Mouse (Mus musculus) heart, adult 2 months (tissue): ENCODE results near the gene Trio. TPM values are rescaled to one million over a fixed set of nuclear protein-coding genes. Genes with fewer than 3 reads are reported as not detected.

Experiments used
- DNase-seq, 2 experiments: peaks; one replicate each; pipeline ENCODE4 v3.0.0; 2021
- H3K27ac ChIP-seq: fragments of 200-600 bp; 2 replicates; pipeline ENCODE4 v1.8.1; 2022
- H3K27me3 ChIP-seq: fragments of 200-500 bp; 2 replicates; pipeline ENCODE4 v1.6.1; 2012; ENCODE audit warnings: mild to moderate bottlenecking, low read length, inconsistent platforms, mixed read lengths; ENCODE audit not compliant: control insufficient read depth, insufficient read depth
- H3K36me3 ChIP-seq: fragments of 200-500 bp; 2 replicates; pipeline ENCODE4 v1.6.1; 2012; ENCODE audit warnings: low read length, inconsistent platforms; ENCODE audit not compliant: control insufficient read depth, insufficient read depth
- H3K4me1 ChIP-seq: fragments of 200-500 bp; 2 replicates; pipeline ENCODE4 v1.6.1; 2011; ENCODE audit warnings: low read length; ENCODE audit not compliant: control insufficient read depth, insufficient read depth
- H3K4me3 ChIP-seq: fragments of 200-600 bp; 2 replicates; pipeline ENCODE4 v1.8.1; 2022
- H3K79me2 ChIP-seq: fragments of 200-500 bp; replicated peaks from 2 replicates; pipeline ENCODE4 v1.6.1; 2012; ENCODE audit warnings: mild to moderate bottlenecking, inconsistent platforms, low read length, moderate library complexity, mixed read lengths; ENCODE audit not compliant: control insufficient read depth, insufficient read depth
- H3K9ac ChIP-seq: fragments of 200-500 bp; 2 replicates; pipeline ENCODE4 v1.6.1; 2012; ENCODE audit warnings: low read depth, mild to moderate bottlenecking, control low read depth, inconsistent platforms, low read length, mixed read lengths
- CTCF ChIP-seq: fragments of 200-600 bp; IDR thresholded peaks from 2 replicates; pipeline ENCODE4 v1.8.1; 2022; ENCODE audit warnings: antibody characterized with exemption, mild to moderate bottlenecking, moderate library complexity
- EP300 ChIP-seq: fragments of 200-500 bp; IDR thresholded peaks from 2 replicates; pipeline ENCODE4 v1.6.1; 2011; ENCODE audit warnings: low read depth, low read length, control low read depth; ENCODE audit not compliant: insufficient read depth
- POLR2A ChIP-seq: fragments of 200-500 bp; IDR thresholded peaks from 2 replicates; pipeline ENCODE4 v1.6.1; 2011; ENCODE audit warnings: mild to moderate bottlenecking, low read depth, low read length, control low read depth; ENCODE audit not compliant: insufficient read depth
- WGBS: fragments of 180-500 bp; shearing (Covaris S2); methylation state at CpG from one replicate; pipeline ENCODE4 v1.1.7; 2018; 5-methylcytosine and 5-hydroxymethylcytosine counted together
- intact Hi-C: fragments of 180-260 bp; cut with DNase I; formaldehyde crosslinking; loops from one replicate; pipeline ENCODE4 v1.15.1; 2025
- polyA plus RNA-seq: library from polyadenylated mRNA; depleted of rRNA; stranded (reverse); fragments of >200 nt; gene quantifications from 2 replicates; pipeline ENCODE4 v1.2.3, GENCODE M21; 2012
- total RNA-seq, 2 experiments: library from RNA; stranded (reverse); gene quantifications; 2 replicates each; pipeline ENCODE4 v1.2.3; 2021

Gene Trio
- total and polyA plus RNA-seq, 3 experiments: 28.0 to 44.2 (median 33.8) TPM

DNA sequence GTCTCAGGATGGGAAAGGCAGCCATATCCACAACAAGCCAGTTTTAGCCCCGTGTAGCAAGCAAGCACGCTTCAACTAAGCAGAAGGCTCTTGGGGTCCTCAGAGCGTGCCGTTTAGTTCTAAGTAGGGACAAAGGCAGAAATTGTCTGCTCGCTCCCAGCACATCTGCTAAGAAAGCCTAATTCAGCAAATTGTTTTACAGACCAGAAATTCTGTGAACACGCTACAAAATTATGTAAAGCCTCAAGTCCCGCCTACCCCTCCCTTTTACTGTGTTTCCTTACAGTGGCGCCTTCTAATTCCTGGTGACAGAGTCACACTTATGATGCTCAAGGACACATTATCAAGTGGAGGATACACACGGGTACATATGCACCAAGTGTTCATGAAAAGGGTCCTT is 80.1 kb downstream of the Trio start:
- H3K79me2 ChIP-seq: peaks cover 7% of the 10 kb centered on the region
- H3K36me3 ChIP-seq: no peaks in the 10 kb centered on the region
- H3K4me3 ChIP-seq: no peak overlapping the region
- H3K9ac ChIP-seq: no peak overlapping the region
- H3K27ac ChIP-seq: no peak overlapping the region
- WGBS: 74% methylated on average over 9 of the region's 9 CpGs
- intact Hi-C loops: no loop called here
- H3K4me1 ChIP-seq: peaks cover 23% of the 10 kb centered on the region
- no peaks in the 10 kb centered on the region for H3K27me3 ChIP-seq
- TF ChIP-seq CTCF (no peak), EP300 (no peak), POLR2A (no peak)
- DNase-seq: no peak

GRCm38 (mm10) chr15:27944898-27945297 is 80.8 kb downstream of the Trio start:
- H3K27me3 ChIP-seq: no peaks in the 10 kb centered on the region
- H3K27ac ChIP-seq: no peak overlapping the region
- H3K9ac ChIP-seq: no peak overlapping the region
- peaks cover 27% of the 10 kb centered on the region for H3K4me1 ChIP-seq
- WGBS: 85% methylated on average over 11 of the region's 11 CpGs
- H3K79me2 ChIP-seq: peaks cover 7% of the 10 kb centered on the region
- intact Hi-C loops: no loop called here
- H3K4me3 ChIP-seq: no peak overlapping the region
- H3K36me3 ChIP-seq: no peaks in the 10 kb centered on the region
- DNase-seq: no peak
- TF ChIP-seq CTCF (no peak), POLR2A (no peak), EP300 (no peak)

- TF ChIP-seq POLR2A: no peak
- no peak for TF ChIP-seq EP300
- TF ChIP-seq CTCF: no peak
- Histone ChIP-seq H3K4me3 (no peak overlapping the region), H3K4me1 (peaks cover 26% of the 10 kb centered on the region), H3K79me2 (peaks cover 7% of the 10 kb centered on the region), H3K36me3 (no peaks in the 10 kb centered on the region), H3K27me3 (no peaks in the 10 kb centered on the region), H3K9ac (0 out of 2 replicates have a peak overlapping the region, but pooled peaks have one; percentile 13), H3K27ac (peak overlapping the region; percentile 31)
- DNase-seq: no peak
- intact Hi-C loops: no loop called here
- 40% methylated on average over 18 of the region's 18 CpGs for WGBS
These were observed 82.0 kb downstream of the Trio start for GRCm38 (mm10) chr15:27943486-27944195.

DNA sequence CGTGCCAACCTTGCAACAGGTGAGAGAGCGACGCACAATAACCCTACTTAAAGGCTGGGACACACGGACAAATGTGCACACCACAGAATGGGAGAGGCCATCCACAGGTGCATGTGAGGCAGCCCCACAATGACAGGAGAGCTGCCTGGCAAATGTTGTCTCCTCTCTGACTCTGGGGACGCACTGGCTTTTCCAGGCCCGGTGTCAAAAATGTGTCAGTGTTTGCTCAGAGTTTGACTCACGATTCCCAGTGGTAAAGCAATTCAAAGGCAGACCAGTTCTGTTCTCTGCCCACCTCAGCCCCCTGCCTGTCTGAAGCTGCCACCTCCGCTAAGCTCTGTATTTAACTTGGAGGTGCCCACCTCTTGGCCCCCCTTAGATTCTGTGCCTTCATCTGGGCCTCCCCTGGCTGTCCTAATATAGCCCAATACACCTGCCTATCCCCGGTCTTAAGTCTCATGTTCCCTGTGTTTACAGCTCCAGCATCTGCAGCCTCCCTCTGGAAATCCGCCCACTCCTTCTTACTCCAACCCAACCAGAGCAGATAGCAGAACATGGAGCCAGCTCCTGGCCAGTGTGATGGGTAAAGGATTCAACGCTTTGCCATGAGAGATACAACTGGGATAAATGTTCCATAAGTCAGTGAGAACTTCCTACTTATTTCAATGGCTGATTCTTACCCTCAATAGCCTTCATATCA is 83.3 kb downstream of the Trio start:
- no peak for TF ChIP-seq POLR2A
- no peak for TF ChIP-seq EP300
- no peak for TF ChIP-seq CTCF
- H3K9ac ChIP-seq: no peak overlapping the region
- peaks cover 32% of the 10 kb centered on the region for H3K4me1 ChIP-seq
- H3K27ac ChIP-seq: peak overlapping the region; percentile 40
- no peak for DNase-seq
- peaks cover 7% of the 10 kb centered on the region for H3K79me2 ChIP-seq
- intact Hi-C loops: no loop called here
- 53% methylated on average over 11 of the region's 11 CpGs for WGBS
- no peak overlapping the region for H3K4me3 ChIP-seq
- H3K36me3 ChIP-seq: no peaks in the 10 kb centered on the region
- H3K27me3 ChIP-seq: no peaks in the 10 kb centered on the region

- no peak for DNase-seq
- Histone ChIP-seq H3K27ac (peak overlapping the region; percentile 16; the same call in 1 of the 2 replicates), H3K4me1 (peaks cover 38% of the 10 kb centered on the region), H3K4me3 (no peak overlapping the region), H3K79me2 (peaks cover 8% of the 10 kb centered on the region), H3K36me3 (no peaks in the 10 kb centered on the region), H3K27me3 (no peaks in the 10 kb centered on the region), H3K9ac (no peak overlapping the region)
- WGBS: 24% methylated on average over 8 of the region's 8 CpGs
- intact Hi-C loops: no loop called here
- no peak for TF ChIP-seq POLR2A
- no peak for TF ChIP-seq EP300
- no peak for TF ChIP-seq CTCF
These were observed 84.2 kb downstream of the Trio start for GRCm38 (mm10) chr15:27941441-27941840.

GRCm38 (mm10) chr15:27941020-27941419 is 84.6 kb downstream of the Trio start:
- Histone ChIP-seq H3K79me2 (peaks cover 8% of the 10 kb centered on the region), H3K4me3 (no peak overlapping the region), H3K36me3 (no peaks in the 10 kb centered on the region), H3K27me3 (no peaks in the 10 kb centered on the region), H3K4me1 (peaks cover 41% of the 10 kb centered on the region), H3K9ac (no peak overlapping the region), H3K27ac (no peak overlapping the region)
- no peak for TF ChIP-seq CTCF
- no peak for TF ChIP-seq POLR2A
- TF ChIP-seq EP300: no peak
- WGBS: 41% methylated on average over 8 of the region's 8 CpGs
- DNase-seq: no peak
- intact Hi-C loops: no loop called here
